Mouse (Mus musculus) ES-E14 (cell line): ENCODE results near the gene Ccdc88c. TPM values are rescaled to one million over a fixed set of nuclear protein-coding genes. Genes with fewer than 3 reads are reported as not detected.
A peak's percentile ranks its signal among the peaks of the same experiment; 100 is the strongest.

Experiments
- DNase-seq: peaks from one replicate; pipeline ENCODE4 v3.0.0-alpha.2; 2013; ENCODE audit warnings: low read depth, low spot score
- H3K27ac ChIP-seq: 2 replicates; pipeline ENCODE4 v1.5.1; 2012; ENCODE audit warnings: low read depth, mild to moderate bottlenecking, low read length, moderate library complexity, mixed read lengths; ENCODE audit not compliant: poor library complexity, insufficient read depth, severe bottlenecking
- H3K36me3 ChIP-seq: 2 replicates; pipeline ENCODE4 v1.6.1; 2012; ENCODE audit warnings: mild to moderate bottlenecking, low read length, moderate library complexity, mixed read lengths; ENCODE audit not compliant: control insufficient read depth, poor library complexity, insufficient read depth, severe bottlenecking
- H3K4me1 ChIP-seq, 2 experiments: fragments of 150-350 bp in 1 of 2; sonication (generic) in 1 of 2; 2 replicates each; pipeline ENCODE4 v1.6.1; 2012; ENCODE audit warnings: low read length in 2 of 2, mild to moderate bottlenecking in 1 of 2, mixed read lengths in 1 of 2; ENCODE audit not compliant: control insufficient read depth in 2 of 2, insufficient read depth in 2 of 2, poor library complexity in 1 of 2
- H3K4me3 ChIP-seq, 2 experiments: fragments of 150-350 bp in 1 of 2; sonication (generic) in 1 of 2; 2 replicates each; pipeline ENCODE4 v1.5.1; 2012; ENCODE audit warnings: low read length in 2 of 2, low read depth in 1 of 2, mild to moderate bottlenecking in 1 of 2, mixed read lengths in 1 of 2; ENCODE audit not compliant: insufficient read depth in 1 of 2, poor library complexity in 1 of 2, severe bottlenecking in 1 of 2
- H3K9ac ChIP-seq: 2 replicates; pipeline ENCODE4 v1.6.1; 2012; ENCODE audit warnings: low read depth, mild to moderate bottlenecking, low read length, mixed read lengths; ENCODE audit not compliant: poor library complexity, insufficient read depth, severe bottlenecking
- H3K9me3 ChIP-seq: fragments of 150-350 bp; sonication (generic); 2 replicates; pipeline ENCODE4 v1.6.1; 2012; ENCODE audit warnings: low read depth, mild to moderate bottlenecking, low read length; ENCODE audit not compliant: control insufficient read depth, insufficient read depth
- CHD2 ChIP-seq: IDR thresholded peaks from 2 replicates; pipeline ENCODE4 v1.6.1; 2014; ENCODE audit warnings: mild to moderate bottlenecking, low read depth, low read length, inconsistent platforms
- HCFC1 ChIP-seq: IDR thresholded peaks from 2 replicates; pipeline ENCODE4 v1.6.1; 2012; ENCODE audit warnings: low read length, inconsistent platforms, borderline replicate concordance; ENCODE audit not compliant: insufficient read depth
- MAFK ChIP-seq: IDR thresholded peaks from 2 replicates; pipeline ENCODE4 v1.6.1; 2014; ENCODE audit warnings: mild to moderate bottlenecking, low read depth, low read length, inconsistent platforms; ENCODE audit not compliant: insufficient read depth
- ZC3H11A ChIP-seq: IDR thresholded peaks from 2 replicates; pipeline ENCODE4 v1.6.1; 2012; ENCODE audit warnings: low read depth, mild to moderate bottlenecking, inconsistent platforms, low read length, borderline replicate concordance
- ZNF384 ChIP-seq: IDR thresholded peaks from 2 replicates; pipeline ENCODE4 v1.6.1; 2012; ENCODE audit warnings: low read depth, low read length, inconsistent platforms
- in situ Hi-C, 2 experiments: fragments of 600-800 bp; cut with MboI; formaldehyde crosslinking; loops; one replicate each; pipeline ENCODE4 v1.15.1; 2025; ENCODE audit warnings: low sequenced_read_pairs in 2 of 2, inconsistent platforms in 1 of 2; ENCODE audit not compliant: unreplicated experiment in 2 of 2
- total RNA-seq: library from RNA; depleted of rRNA; stranded (reverse); fragments of 300-350 nt; gene quantifications from 2 replicates; pipeline ENCODE4 v1.2.3, GENCODE M21; 2012

Ccdc88c gene
- total RNA-seq, 1 experiment: 35.7 TPM

DNA sequence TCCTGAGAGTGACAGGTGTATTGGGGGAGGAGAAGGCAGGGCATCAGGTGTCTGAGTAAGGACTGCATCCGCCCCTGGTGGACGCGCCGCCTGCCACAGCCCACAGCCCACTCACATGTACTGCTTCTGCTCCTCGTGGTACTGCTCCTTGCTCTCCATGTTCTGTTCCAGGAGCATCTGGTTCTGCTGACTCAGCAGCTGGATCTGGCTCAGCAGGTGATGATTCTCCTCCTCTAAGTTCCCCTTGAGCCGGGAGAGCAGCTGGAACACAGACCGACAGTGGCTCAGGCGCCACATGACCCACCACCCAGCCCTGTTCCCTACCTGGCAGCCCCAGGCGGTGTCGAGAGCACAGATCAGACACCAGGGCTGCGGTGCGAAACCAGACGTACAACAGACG, 97.2 kb downstream of the Ccdc88c start:
- no peak for DNase-seq
- H3K4me3 ChIP-seq: no peak overlapping the region
- TF ChIP-seq MAFK: peak; percentile 93
- TF ChIP-seq ZNF384: no peak
- TF ChIP-seq HCFC1: no peak
- peaks cover 64% of the 10 kb centered on the region for H3K36me3 ChIP-seq
- H3K9ac ChIP-seq: no peak overlapping the region
- in situ Hi-C loops: no loop called here
- 0 out of 4 replicates have a peak, but pooled peaks cover 0 to 2% of the 10 kb centered on the region in 2 experiments for H3K4me1 ChIP-seq
- no peak overlapping the region for H3K27ac ChIP-seq
- H3K9me3 ChIP-seq: no peaks in the 10 kb centered on the region

DNA sequence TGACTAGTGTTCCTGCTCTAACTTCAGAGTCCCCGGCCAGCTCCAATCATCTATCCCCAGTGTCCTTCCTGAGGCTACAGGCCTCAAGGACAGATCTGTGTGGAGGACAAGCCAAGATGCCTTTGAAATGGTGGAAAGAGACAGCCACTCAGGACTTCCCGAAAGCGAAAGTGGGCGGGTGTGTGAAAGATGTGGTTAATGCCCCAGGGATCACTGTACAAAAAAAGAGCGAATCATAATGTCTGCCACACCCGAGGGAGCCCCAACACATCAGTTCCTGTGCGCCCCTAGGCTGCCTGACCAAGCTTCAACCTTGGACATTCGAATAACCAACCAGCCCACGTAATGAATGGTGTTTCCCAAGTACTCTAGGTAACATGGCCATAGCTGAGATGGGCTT, 100.6 kb downstream of the Ccdc88c start:
- in situ Hi-C loops: no loop called here
- TF ChIP-seq HCFC1 (no peak), CHD2 (no peak), ZC3H11A (no peak), MAFK (no peak), ZNF384 (no peak)
- no peak for DNase-seq
- no peak overlapping the region for H3K27ac ChIP-seq
- no peak overlapping the region for H3K9ac ChIP-seq
- H3K9me3 ChIP-seq: no peaks in the 10 kb centered on the region
- peaks cover 61% of the 10 kb centered on the region for H3K36me3 ChIP-seq
- H3K4me3 ChIP-seq: no peak overlapping the region
- H3K4me1 ChIP-seq: 0 out of 4 replicates have a peak, but pooled peaks cover 0 to 2% of the 10 kb centered on the region in 2 experiments

- H3K36me3 ChIP-seq: peaks cover 59% of the 10 kb centered on the region
- peak; percentile 73 for TF ChIP-seq ZC3H11A
- TF ChIP-seq ZNF384: no peak
- H3K4me1 ChIP-seq: 0 out of 4 replicates have a peak, but pooled peaks cover 0 to 2% of the 10 kb centered on the region in 2 experiments
- in situ Hi-C loops: no loop called here
- no peaks in the 10 kb centered on the region for H3K9me3 ChIP-seq
- H3K9ac ChIP-seq: no peak overlapping the region
- H3K4me3 ChIP-seq: no peak overlapping the region
- H3K27ac ChIP-seq: no peak overlapping the region
- peak; percentile 79 for DNase-seq
Measured at GRCm38 (mm10) chr12:100925644-100926619, 102.9 kb downstream of the Ccdc88c start.

DNA sequence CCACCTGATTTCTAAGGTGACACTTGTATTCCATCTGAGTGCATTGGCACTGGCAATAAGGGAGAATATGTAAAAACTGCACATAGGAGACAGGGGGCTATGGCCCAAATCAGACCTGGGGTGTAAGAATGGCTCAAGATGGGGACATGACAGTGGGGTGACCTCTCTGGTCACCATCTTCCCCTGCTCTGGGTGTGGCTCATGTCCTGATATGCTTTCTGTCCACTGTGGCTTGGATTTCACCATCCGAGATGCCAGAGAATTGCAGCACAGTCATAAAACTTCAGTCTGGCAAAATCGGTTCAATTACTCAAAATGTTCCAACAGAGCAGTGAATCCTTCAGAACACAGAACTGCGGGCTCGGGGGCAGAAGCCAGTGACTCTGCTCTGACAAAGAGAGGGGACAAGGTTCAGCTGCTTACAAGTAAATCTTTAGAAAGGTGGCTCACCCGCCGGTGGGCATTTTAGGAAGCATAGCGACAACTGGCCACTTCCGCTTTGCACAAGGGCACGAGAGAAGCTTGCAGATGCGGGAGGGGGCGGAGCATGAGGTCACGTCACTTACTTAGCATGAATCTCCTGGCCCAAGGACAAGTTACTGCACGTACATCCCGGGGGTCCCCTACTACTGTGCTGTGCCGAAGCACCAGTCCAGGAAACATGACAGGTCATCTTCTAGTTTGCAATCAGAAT, 104.1 kb downstream of the Ccdc88c start:
- Histone ChIP-seq H3K4me3 (no peak overlapping the region), H3K27ac (no peak overlapping the region), H3K9me3 (no peaks in the 10 kb centered on the region), H3K9ac (no peak overlapping the region), H3K36me3 (peaks cover 56% of the 10 kb centered on the region), H3K4me1 (0 out of 4 replicates have a peak, but pooled peaks cover 0 to 2% of the 10 kb centered on the region in 2 experiments)
- in situ Hi-C loops: no loop called here
- TF ChIP-seq HCFC1: no peak
- TF ChIP-seq CHD2: no peak
- TF ChIP-seq ZC3H11A: no peak
- TF ChIP-seq ZNF384: no peak
- DNase-seq: no peak
